Mouse (Mus musculus) midbrain, embryonic 10.5 days (tissue): Measurements from ENCODE around the gene Dtx3. TPM values are rescaled to one million over a fixed set of nuclear protein-coding genes. Genes with fewer than 3 reads are reported as not detected.

ENCODE experiments used
- polyA plus RNA-seq: library from polyadenylated mRNA; unstranded; fragments of >200 nt; fragmentation: Nextera tagmentation; extraction: Ambion mirVana; gene quantifications from 2 replicates; pipeline ENCODE4 v1.2.1, GENCODE M21; 2016

Dtx3 gene
- polyA plus RNA-seq, 1 experiment from 2014 or later, result 119 TPM

Other genes with a start within 250 kb of the Dtx3 start
- gene Ctdsp2, start 217.0 kb downstream of the Dtx3 start, polyA plus RNA-seq, result 36.8 and 39.3 TPM in 2 replicates
- 0.36 and 2.2 TPM in 2 replicates for gene Avil, start 195.0 kb downstream of the Dtx3 start, polyA plus RNA-seq
- gene Tsfm, start 164.9 kb downstream of the Dtx3 start, polyA plus RNA-seq, result 101 and 107 TPM in 2 replicates
- gene Mettl1, start 154.3 kb downstream of the Dtx3 start, polyA plus RNA-seq, result 54.3 and 56.7 TPM in 2 replicates
- 0.19 and 0.26 TPM in 2 replicates for gene Eef1akmt3, start 154.2 kb downstream of the Dtx3 start, polyA plus RNA-seq
- gene Cyp27b1, start 147.5 kb downstream of the Dtx3 start, polyA plus RNA-seq, result 0.07 and 0.22 TPM in 2 replicates
- 1.3 and 1.7 TPM in 2 replicates for gene March9, start 135.5 kb downstream of the Dtx3 start, polyA plus RNA-seq
- gene Cdk4, start 132.2 kb downstream of the Dtx3 start, polyA plus RNA-seq, result 2,811 and 2,916 TPM in 2 replicates
- 197 and 208 TPM in 2 replicates for gene Tspan31, start 125.5 kb downstream of the Dtx3 start, polyA plus RNA-seq
- 0.10 and 0.19 TPM in 2 replicates for gene Agap2, start 120.4 kb downstream of the Dtx3 start, polyA plus RNA-seq
- 62.3 and 83.0 TPM in 2 replicates for gene Os9, start 74.6 kb downstream of the Dtx3 start, polyA plus RNA-seq
- 4.9 and 6.1 TPM in 2 replicates for gene B4galnt1, start 30.5 kb downstream of the Dtx3 start, polyA plus RNA-seq
- gene Slc26a10, start 15.1 kb downstream of the Dtx3 start, polyA plus RNA-seq, result 0.87 and 1.4 TPM in 2 replicates
- 24.8 and 28.7 TPM in 2 replicates for gene Arhgef25, start 5.6 kb downstream of the Dtx3 start, polyA plus RNA-seq
- 16.5 and 18.1 TPM in 2 replicates for gene Pip4k2c, start 15.9 kb upstream of the Dtx3 start, polyA plus RNA-seq
- gene Kif5a, start 67.6 kb upstream of the Dtx3 start, polyA plus RNA-seq, result 14.9 and 29.4 TPM in 2 replicates
- 212 and 239 TPM in 2 replicates for gene Dctn2, start 70.6 kb upstream of the Dtx3 start, polyA plus RNA-seq
- 11.9 and 13.0 TPM in 2 replicates for gene Mbd6, start 93.3 kb upstream of the Dtx3 start, polyA plus RNA-seq
- gene Mars, start 116.1 kb upstream of the Dtx3 start, polyA plus RNA-seq, result 180 and 187 TPM in 2 replicates
- 1.1 and 1.3 TPM in 2 replicates for gene Arhgap9, start 126.2 kb upstream of the Dtx3 start, polyA plus RNA-seq
- gene Gli1, start 146.2 kb upstream of the Dtx3 start, polyA plus RNA-seq, result 7.8 and 11.0 TPM in 2 replicates
- gene Inhbe, start 158.7 kb upstream of the Dtx3 start, polyA plus RNA-seq, result 0.02 TPM in 1 of 2 replicates, not detected in the other
- not detected in 2 replicates for gene Inhbc, start 174.7 kb upstream of the Dtx3 start, polyA plus RNA-seq
- gene R3hdm2, start 184.6 kb upstream of the Dtx3 start, polyA plus RNA-seq, result 29.6 and 34.5 TPM in 2 replicates